Mouse (Mus musculus) ovary, adult 18-20 months (tissue): ENCODE measurements around the gene Abcc4.

Experiments
- DNase-seq: peaks from one replicate; pipeline ENCODE4 v3.0.0; 2022; ENCODE audit warnings: low spot score, mixed read lengths

The Abcc4 gene

DNA sequence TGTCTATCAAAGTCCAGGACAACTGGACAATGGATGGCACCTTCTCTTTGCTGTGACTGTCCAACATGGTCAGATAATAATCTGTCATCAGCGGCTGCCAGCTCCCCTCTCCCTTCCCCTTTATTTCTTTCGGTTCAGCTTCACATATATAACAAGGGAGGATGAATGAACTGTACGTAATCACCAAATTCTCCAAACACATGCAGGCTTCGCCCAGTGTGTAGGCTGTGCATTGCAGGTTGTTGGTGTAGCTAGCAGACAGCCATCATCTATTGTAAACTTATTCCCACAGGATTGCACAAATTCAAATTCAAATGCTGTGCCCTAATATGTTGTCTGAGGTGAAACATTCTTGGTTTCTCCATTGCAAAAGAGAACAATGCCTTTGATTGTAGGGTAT lies 271.2 kb downstream of the Abcc4 start:
- DNase-seq = no peak

GRCm38 (mm10) chr14:118433848-118434247 lies 272.2 kb downstream of the Abcc4 start:
- DNase-seq = no peak
